Mouse (Mus musculus): ENCODE results near the gene Chd2. TPM values are rescaled to one million over a fixed set of nuclear protein-coding genes. Genes with fewer than 3 reads are reported as not detected.
A peak's percentile ranks its signal among the peaks of the same experiment; 100 is the strongest.

Gene Chd2
- polyA plus RNA-seq, 1 experiment: 36.9 TPM

- Histone ChIP-seq H3K27ac (ENCODE audit: insufficient read depth, low read depth, low read length) (peak overlapping the region; percentile 95), H3K4me3 (ENCODE audit: insufficient read depth, low read depth, low read length) (peak overlapping the region; percentile 74), H3K4me1 (ENCODE audit: control insufficient read depth, insufficient read depth, low read length) (peaks cover 9% of the 10 kb centered on the region), H3K36me3 (ENCODE audit: control insufficient read depth, insufficient read depth, low read length) (peaks cover 4% of the 10 kb centered on the region), H3K27me3 (replicated peaks; ENCODE audit: control insufficient read depth, insufficient read depth, low read length) (no peaks in the 10 kb centered on the region)
- whole genome bisulfite sequencing: under 1% methylated on average over 25 of the region's 25 CpGs
- peak; percentile 48 for DNase-seq
- TF ChIP-seq CTCF (conservative IDR thresholded peaks at IDR 0.05; ENCODE audit: insufficient read depth, insufficient read length, low read depth, low read length) (no peak), POLR2A (IDR thresholded peaks at IDR 0.05; ENCODE audit: low read depth, low read length) (no peak)
These were observed 15.3 kb upstream of the Chd2 start for GRCm38 (mm10) chr7:73556688-73557667.

- Histone ChIP-seq H3K4me1 (ENCODE audit: control insufficient read depth, insufficient read depth, low read length) (peaks cover 10% of the 10 kb centered on the region), H3K36me3 (ENCODE audit: control insufficient read depth, insufficient read depth, low read length) (peaks cover 5% of the 10 kb centered on the region), H3K27me3 (replicated peaks; ENCODE audit: control insufficient read depth, insufficient read depth, low read length) (no peaks in the 10 kb centered on the region), H3K27ac (ENCODE audit: insufficient read depth, low read depth, low read length) (no peak overlapping the region), H3K4me3 (ENCODE audit: insufficient read depth, low read depth, low read length) (peak overlapping the region; percentile 74)
- DNase-seq: no peak
- WGBS: 0% methylated on average over 4 of the region's 4 CpGs
- TF ChIP-seq CTCF (conservative IDR thresholded peaks at IDR 0.05; ENCODE audit: insufficient read depth, insufficient read length, low read depth, low read length) (no peak), POLR2A (IDR thresholded peaks at IDR 0.05; ENCODE audit: low read depth, low read length) (no peak)
These were observed 14.4 kb upstream of the Chd2 start for GRCm38 (mm10) chr7:73555918-73556580.

- Histone ChIP-seq H3K4me1 (ENCODE audit: control insufficient read depth, insufficient read depth, low read length) (peaks cover 7% of the 10 kb centered on the region), H3K27me3 (replicated peaks; ENCODE audit: control insufficient read depth, insufficient read depth, low read length) (no peaks in the 10 kb centered on the region), H3K27ac (ENCODE audit: insufficient read depth, low read depth, low read length) (no peak overlapping the region), H3K4me3 (ENCODE audit: insufficient read depth, low read depth, low read length) (no peak overlapping the region), H3K36me3 (ENCODE audit: control insufficient read depth, insufficient read depth, low read length) (peaks cover 7% of the 10 kb centered on the region)
- WGBS: 8% methylated on average over 2 of the region's 2 CpGs
- TF ChIP-seq CTCF (conservative IDR thresholded peaks at IDR 0.05; ENCODE audit: insufficient read depth, insufficient read length, low read depth, low read length) (no peak), POLR2A (IDR thresholded peaks at IDR 0.05; ENCODE audit: low read depth, low read length) (no peak)
- no peak for DNase-seq
These were observed 13.2 kb upstream of the Chd2 start for GRCm38 (mm10) chr7:73554849-73555248.

GRCm38 (mm10) chr7:73553160-73553559, 11.5 kb upstream of the Chd2 start:
- H3K4me3 ChIP-seq (ENCODE audit: insufficient read depth, low read depth, low read length): no peak overlapping the region
- no peak for TF ChIP-seq POLR2A (IDR thresholded peaks at IDR 0.05; ENCODE audit: low read depth, low read length)

GRCm38 (mm10) chr7:73552054-73552750, 10.6 kb upstream of the Chd2 start:
- Histone ChIP-seq H3K27ac (ENCODE audit: insufficient read depth, low read depth, low read length) (no peak overlapping the region; the same call in 1 of the 2 replicates), H3K27me3 (replicated peaks; ENCODE audit: control insufficient read depth, insufficient read depth, low read length) (no peaks in the 10 kb centered on the region), H3K4me3 (ENCODE audit: insufficient read depth, low read depth, low read length) (no peak overlapping the region), H3K36me3 (ENCODE audit: control insufficient read depth, insufficient read depth, low read length) (peaks cover 15% of the 10 kb centered on the region), H3K4me1 (ENCODE audit: control insufficient read depth, insufficient read depth, low read length) (peaks cover 3% of the 10 kb centered on the region)
- TF ChIP-seq CTCF (conservative IDR thresholded peaks at IDR 0.05; ENCODE audit: insufficient read depth, insufficient read length, low read depth, low read length) (no peak), POLR2A (IDR thresholded peaks at IDR 0.05; ENCODE audit: low read depth, low read length) (no peak)
- DNase-seq: no peak
- 24% methylated on average over 7 of the region's 7 CpGs for WGBS

More at GRCm38 (mm10) chr7:73553160-73553559, 11.5 kb upstream of the Chd2 start:
- no peak for DNase-seq
- Histone ChIP-seq H3K4me1 (ENCODE audit: control insufficient read depth, insufficient read depth, low read length) (peaks cover 3% of the 10 kb centered on the region; the same call in 1 of the 2 replicates), H3K27ac (ENCODE audit: insufficient read depth, low read depth, low read length) (no peak overlapping the region), H3K36me3 (ENCODE audit: control insufficient read depth, insufficient read depth, low read length) (peaks cover 13% of the 10 kb centered on the region), H3K27me3 (replicated peaks; ENCODE audit: control insufficient read depth, insufficient read depth, low read length) (no peaks in the 10 kb centered on the region)
- WGBS: 13% methylated on average over 2 of the region's 2 CpGs

GRCm38 (mm10) chr7:73551370-73551769, 9.7 kb upstream of the Chd2 start:
- TF ChIP-seq POLR2A (IDR thresholded peaks at IDR 0.05; ENCODE audit: low read depth, low read length) (no peak), CTCF (conservative IDR thresholded peaks at IDR 0.05; ENCODE audit: insufficient read depth, insufficient read length, low read depth, low read length) (no peak)
- Histone ChIP-seq H3K27me3 (replicated peaks; ENCODE audit: control insufficient read depth, insufficient read depth, low read length) (no peaks in the 10 kb centered on the region), H3K4me1 (ENCODE audit: control insufficient read depth, insufficient read depth, low read length) (peaks cover 11% of the 10 kb centered on the region), H3K36me3 (ENCODE audit: control insufficient read depth, insufficient read depth, low read length) (peaks cover 15% of the 10 kb centered on the region), H3K27ac (ENCODE audit: insufficient read depth, low read depth, low read length) (no peak overlapping the region), H3K4me3 (ENCODE audit: insufficient read depth, low read depth, low read length) (no peak overlapping the region)
- no peak for DNase-seq

All from kidney, adult 2 months (tissue).